Mouse (Mus musculus) neural tube, embryonic 12.5 days (tissue): ENCODE data around the gene Nr4a1. TPM values are rescaled to one million over a fixed set of nuclear protein-coding genes. Genes with fewer than 3 reads are reported as not detected.

ENCODE experiments used
- ATAC-seq: fragments of 200-750 bp; cut with Nextera tagmentation; 2 replicates; pipeline ENCODE4 v1.8.0; 2017; ENCODE audit warnings: low read depth, mild to moderate bottlenecking, moderate TSS enrichment, moderate library complexity; ENCODE audit not compliant: low FRiP score
- H3K27ac ChIP-seq: fragments of 300-500 bp; sonication (generic); 2 replicates; pipeline ENCODE4 v1.5.1; 2016
- H3K27me3 ChIP-seq: fragments of 300-500 bp; sonication (generic); replicated peaks from 2 replicates; pipeline ENCODE4 v1.6.1; 2016; ENCODE audit warnings: mild to moderate bottlenecking
- H3K36me3 ChIP-seq: fragments of 300-500 bp; sonication (generic); 2 replicates; pipeline ENCODE4 v1.6.1; 2016; ENCODE audit warnings: mild to moderate bottlenecking
- H3K4me1 ChIP-seq: fragments of 300-500 bp; sonication (generic); 2 replicates; pipeline ENCODE4 v1.6.1; 2016
- H3K4me2 ChIP-seq: fragments of 300-500 bp; sonication (generic); replicated peaks from 2 replicates; pipeline ENCODE4 v1.6.1; 2016; ENCODE audit warnings: mild to moderate bottlenecking
- H3K4me3 ChIP-seq: fragments of 300-500 bp; sonication (generic); 2 replicates; pipeline ENCODE4 v1.5.1; 2016
- H3K9ac ChIP-seq: fragments of 300-500 bp; sonication (generic); 2 replicates; pipeline ENCODE4 v1.6.1; 2016; ENCODE audit warnings: mild to moderate bottlenecking
- H3K9me3 ChIP-seq: fragments of 300-500 bp; sonication (generic); 2 replicates; pipeline ENCODE4 v1.6.1; 2016; ENCODE audit warnings: mild to moderate bottlenecking
- WGBS: fragments of 180-500 bp; shearing (Covaris S2); methylation state at CpG from one replicate; pipeline ENCODE4 v1.1.7; 2016; 5-methylcytosine and 5-hydroxymethylcytosine counted together
- polyA plus RNA-seq: library from polyadenylated mRNA; unstranded; fragments of >200 nt; fragmentation: Nextera tagmentation; extraction: Ambion mirVana; gene quantifications from 2 replicates; pipeline ENCODE4 v1.2.1, GENCODE M21; 2016

The Nr4a1 gene
- polyA plus RNA-seq, 1 experiment from 2014 or later = 7.5 TPM

DNA sequence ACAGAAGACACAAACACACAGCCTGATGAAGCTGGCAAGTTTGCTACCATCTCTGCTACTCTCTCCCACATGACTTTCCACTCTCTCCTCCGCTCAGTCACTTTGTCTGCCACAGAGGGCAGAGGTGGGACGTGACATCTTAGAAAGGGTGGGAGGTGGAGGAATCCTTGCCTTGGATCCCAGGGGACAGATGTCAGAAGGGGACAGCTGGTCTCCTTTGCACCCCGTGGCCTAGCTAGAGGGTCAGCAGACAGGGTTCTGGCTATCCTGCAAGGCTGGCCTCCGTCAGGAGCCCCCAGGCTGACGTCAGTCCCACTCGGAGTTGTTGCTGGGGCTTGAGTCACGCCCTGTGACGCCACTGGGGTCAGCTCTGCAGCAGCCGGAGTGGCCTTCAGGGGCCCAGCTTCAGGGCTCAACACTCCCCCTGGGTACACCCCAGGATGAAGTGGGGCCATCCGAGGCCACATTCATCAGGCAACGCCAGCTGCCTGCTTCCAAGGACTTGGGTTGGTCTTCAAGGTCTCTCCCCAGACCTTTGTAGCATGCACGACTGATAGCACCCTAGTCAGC lies 25.4 kb downstream of the Nr4a1 start:
- Histone ChIP-seq H3K4me1 (peaks cover 27% of the 10 kb centered on the region), H3K4me2 (no peak overlapping the region), H3K4me3 (no peak overlapping the region), H3K9me3 (no peaks in the 10 kb centered on the region), H3K36me3 (no peaks in the 10 kb centered on the region), H3K27ac (no peak overlapping the region), H3K27me3 (no peaks in the 10 kb centered on the region; the same call in 1 of the 2 replicates), H3K9ac (no peak overlapping the region)
- 67% methylated on average over 12 of the region's 12 CpGs for WGBS
- no peak for ATAC-seq

DNA sequence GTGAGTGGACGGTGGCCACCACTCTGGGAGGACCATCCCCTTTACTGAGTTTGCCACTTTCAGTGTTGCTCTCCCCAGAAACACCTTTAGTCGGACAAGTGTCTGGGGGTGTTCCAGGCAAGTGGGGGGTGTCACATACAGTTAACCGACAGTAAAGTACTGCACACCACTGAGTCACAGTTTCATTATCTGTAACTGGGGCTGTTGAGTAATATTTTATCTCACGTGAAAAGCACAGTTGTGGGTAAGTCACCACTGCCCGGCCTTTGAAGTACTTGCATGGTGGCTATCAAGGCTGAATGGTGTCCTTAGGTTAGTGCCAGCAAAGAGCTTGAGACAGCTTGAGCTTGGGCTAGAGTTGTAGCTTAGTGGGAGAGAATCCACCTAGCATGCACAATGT lies 28.4 kb downstream of the Nr4a1 start:
- no peak overlapping the region for H3K4me3 ChIP-seq
- H3K4me1 ChIP-seq = peaks cover 31% of the 10 kb centered on the region
- no peaks in the 10 kb centered on the region for H3K9me3 ChIP-seq
- no peak for ATAC-seq
- no peak overlapping the region for H3K9ac ChIP-seq
- peaks cover 12% of the 10 kb centered on the region; the same call in 1 of the 2 replicates for H3K36me3 ChIP-seq
- 79% methylated on average over 5 of the region's 5 CpGs for WGBS
- H3K27ac ChIP-seq = no peak overlapping the region
- H3K4me2 ChIP-seq = no peak overlapping the region
- H3K27me3 ChIP-seq = no peaks in the 10 kb centered on the region; the same call in 1 of the 2 replicates

DNA sequence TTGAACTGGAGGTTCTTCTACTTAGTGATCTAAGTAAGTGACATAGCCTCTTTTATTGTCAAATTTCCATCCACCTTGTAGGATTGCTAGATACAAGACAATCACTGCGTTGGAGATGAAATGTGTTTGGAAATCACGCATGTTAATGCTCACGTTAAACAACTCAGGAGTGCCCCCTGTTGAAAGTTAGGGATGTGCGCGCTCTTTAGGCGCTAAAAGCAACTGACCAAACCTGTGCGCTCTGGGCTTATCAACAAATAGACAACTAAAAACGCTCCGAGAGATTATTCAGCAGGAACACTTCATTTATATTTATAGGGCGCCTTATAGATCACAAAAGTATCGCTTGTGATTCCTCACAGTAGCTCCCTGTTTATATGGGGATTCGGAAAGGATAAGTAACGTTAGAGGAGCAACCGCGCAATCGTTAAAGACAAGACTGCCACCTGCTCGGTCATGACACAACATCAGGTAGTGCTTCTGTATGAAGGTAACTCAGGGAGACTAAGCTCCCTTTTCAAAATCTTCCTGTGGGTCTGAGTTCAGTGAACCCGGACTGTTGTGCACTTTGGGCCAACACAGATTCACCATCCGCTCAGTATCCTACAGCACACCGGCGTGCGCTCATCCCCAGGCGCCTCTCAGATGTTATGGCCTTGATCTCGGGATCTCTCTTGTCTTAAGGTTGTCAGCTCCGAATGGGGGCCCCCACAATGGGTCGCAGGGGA lies 29.3 kb downstream of the Nr4a1 start:
- Histone ChIP-seq H3K27me3 (no peaks in the 10 kb centered on the region; the same call in 1 of the 2 replicates), H3K36me3 (peaks cover 21% of the 10 kb centered on the region), H3K9ac (peak overlapping the region; percentile 91), H3K9me3 (no peaks in the 10 kb centered on the region), H3K4me1 (peaks cover 24% of the 10 kb centered on the region), H3K4me3 (peak overlapping the region; percentile 91), H3K27ac (no peak overlapping the region), H3K4me2 (peak overlapping the region; percentile 89)
- 1% methylated on average over 26 of the region's 26 CpGs for WGBS
- 0 out of 2 replicates have a peak, but pooled peaks have one; percentile 23 for ATAC-seq

DNA sequence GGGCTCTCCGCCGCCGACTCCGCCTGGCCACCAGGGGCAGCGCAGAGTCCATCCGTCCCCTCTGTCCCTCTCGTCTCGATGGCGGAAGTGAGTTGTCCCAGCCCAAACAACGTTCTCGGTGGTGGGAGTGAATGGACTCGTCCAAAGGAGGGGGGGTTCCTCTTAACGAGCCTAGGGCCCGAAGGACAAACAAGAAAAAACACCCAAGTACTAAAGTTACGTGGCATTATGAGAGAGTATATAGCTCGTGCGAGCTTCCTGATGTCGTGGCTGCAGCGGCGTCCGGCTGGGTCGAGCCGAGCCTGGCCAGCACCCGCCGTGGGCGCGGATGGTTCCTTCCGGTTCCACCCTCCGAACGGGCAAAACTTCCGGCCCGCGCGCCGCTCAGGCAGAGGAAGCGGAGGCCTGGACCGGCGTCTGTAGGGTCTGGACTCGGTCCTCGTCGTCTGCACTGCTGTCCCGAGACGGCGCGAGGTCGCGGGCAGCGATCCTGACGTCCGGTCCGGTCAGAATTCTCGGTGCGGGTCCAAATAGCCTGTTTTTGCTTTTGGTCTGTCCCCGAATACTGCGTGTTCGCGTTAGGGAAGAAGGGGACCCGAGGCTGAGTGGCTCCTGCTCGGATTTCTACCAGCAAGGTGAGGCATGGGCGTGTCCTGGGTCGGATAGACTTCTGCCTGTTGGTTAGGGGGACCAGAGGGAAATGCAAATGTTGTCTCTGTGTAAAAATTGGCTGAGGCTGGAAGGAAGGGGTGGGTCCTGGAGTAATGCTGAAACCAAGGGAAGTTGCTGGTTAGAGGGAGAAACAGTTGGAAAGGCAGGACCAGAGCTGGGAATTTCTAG lies 30.1 kb downstream of the Nr4a1 start, which contains the start of gene Atg101:
Atg101 (plus strand) TSS at position 362 of the 840 bp plus-strand sequence.
- under 1% methylated on average over 61 of the region's 61 CpGs for WGBS
- H3K9me3 ChIP-seq = no peaks in the 10 kb centered on the region
- no peak within 1 kb of the TSS; the same call in 1 of the 2 replicates for H3K27ac ChIP-seq
- H3K4me1 ChIP-seq = peaks cover 18% of the 10 kb centered on the region
- peak within 1 kb of the TSS; percentile 91 for H3K9ac ChIP-seq
- H3K4me3 ChIP-seq = peak within 1 kb of the TSS; percentile 91
- peak within 1 kb of the TSS; percentile 89 for H3K4me2 ChIP-seq
- H3K27me3 ChIP-seq = no peaks in the 10 kb centered on the region; the same call in 1 of the 2 replicates
- ATAC-seq = peak; percentile 91
- peaks cover 26% of the 10 kb centered on the region for H3K36me3 ChIP-seq

DNA sequence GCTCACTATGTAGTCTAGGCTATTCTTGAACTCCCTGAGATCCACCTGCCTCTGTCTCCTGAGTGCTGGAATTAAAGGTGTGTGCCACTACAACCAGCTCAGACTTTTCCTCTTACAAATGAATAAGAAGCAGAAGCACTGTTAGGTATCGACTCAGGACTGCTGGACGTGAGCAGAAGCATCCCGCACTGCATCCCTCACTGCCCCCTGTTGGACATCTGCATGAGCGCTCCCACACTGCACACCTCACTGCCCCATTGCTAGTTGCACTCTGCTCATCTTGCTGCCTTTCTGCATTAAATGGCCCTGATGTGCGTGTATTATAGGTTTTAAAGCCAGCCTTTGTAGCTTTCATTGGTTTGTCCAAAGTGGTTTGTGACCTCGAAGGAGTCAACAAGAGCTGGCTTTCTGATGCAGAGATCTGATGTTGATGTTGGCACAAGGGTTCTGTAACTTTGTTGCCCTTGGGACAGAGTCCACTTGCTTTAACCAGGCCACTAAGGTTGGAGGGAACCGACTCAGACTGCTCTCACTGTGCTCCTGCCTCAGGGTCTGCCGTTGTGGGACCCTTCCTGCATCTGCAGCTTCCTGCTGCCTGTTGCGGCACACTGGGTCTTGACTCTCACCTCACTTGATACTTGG lies 32.2 kb downstream of the Nr4a1 start:
- no peak overlapping the region for H3K4me3 ChIP-seq
- H3K4me1 ChIP-seq = peaks cover 13% of the 10 kb centered on the region
- no peak overlapping the region for H3K27ac ChIP-seq
- no peaks in the 10 kb centered on the region for H3K9me3 ChIP-seq
- 75% methylated on average over 9 of the region's 9 CpGs for WGBS
- H3K9ac ChIP-seq = no peak overlapping the region
- H3K4me2 ChIP-seq = no peak overlapping the region
- no peaks in the 10 kb centered on the region; the same call in 1 of the 2 replicates for H3K27me3 ChIP-seq
- ATAC-seq = no peak
- H3K36me3 ChIP-seq = peaks cover 46% of the 10 kb centered on the region

DNA sequence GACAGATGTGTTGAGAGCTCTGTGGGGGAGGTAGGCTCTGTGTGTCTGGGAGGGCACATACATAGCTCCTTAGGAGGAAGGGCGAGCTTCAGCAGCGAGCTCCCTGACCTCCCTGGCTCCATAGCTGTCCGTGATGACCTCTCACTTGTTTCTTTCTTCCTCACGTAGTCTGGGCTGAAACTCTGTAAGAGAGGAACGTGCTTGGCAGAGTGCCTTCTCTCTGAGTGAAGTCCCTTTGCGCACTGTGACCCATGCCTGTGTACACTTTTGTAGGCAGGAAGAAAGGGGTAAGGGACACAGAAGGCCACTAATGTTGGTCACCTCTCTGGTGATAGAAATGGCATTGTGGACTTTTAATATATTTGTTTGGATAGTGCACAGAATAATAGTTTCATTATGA lies 33.3 kb downstream of the Nr4a1 start:
- ATAC-seq = no peak
- Histone ChIP-seq H3K36me3 (peaks cover 57% of the 10 kb centered on the region), H3K4me2 (no peak overlapping the region), H3K27ac (no peak overlapping the region), H3K9me3 (no peaks in the 10 kb centered on the region), H3K27me3 (no peaks in the 10 kb centered on the region), H3K4me1 (peaks cover 13% of the 10 kb centered on the region), H3K9ac (no peak overlapping the region), H3K4me3 (no peak overlapping the region)
- WGBS = 92% methylated on average over 6 of the region's 6 CpGs

DNA sequence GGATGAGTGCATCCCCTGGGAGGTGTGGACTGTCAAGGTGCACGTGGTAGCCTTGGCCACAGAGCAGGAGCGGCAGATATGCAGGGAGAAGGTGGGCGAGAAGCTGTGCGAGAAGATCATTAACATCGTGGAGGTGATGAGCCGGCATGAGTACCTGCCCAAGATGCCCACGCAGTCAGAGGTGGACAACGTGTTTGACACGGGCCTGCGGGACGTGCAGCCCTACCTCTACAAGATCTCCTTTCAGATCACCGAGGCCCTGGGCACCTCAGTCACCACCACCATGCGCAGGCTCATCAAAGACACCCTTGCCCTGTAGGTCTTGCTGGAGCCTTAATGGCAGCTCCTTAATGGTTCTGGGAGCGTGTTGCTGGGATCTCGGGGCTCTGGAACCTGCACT lies 36.3 kb downstream of the Nr4a1 start:
- H3K36me3 ChIP-seq = peaks cover 60% of the 10 kb centered on the region
- 97% methylated on average over 15 of the region's 15 CpGs for WGBS
- ATAC-seq = no peak

DNA sequence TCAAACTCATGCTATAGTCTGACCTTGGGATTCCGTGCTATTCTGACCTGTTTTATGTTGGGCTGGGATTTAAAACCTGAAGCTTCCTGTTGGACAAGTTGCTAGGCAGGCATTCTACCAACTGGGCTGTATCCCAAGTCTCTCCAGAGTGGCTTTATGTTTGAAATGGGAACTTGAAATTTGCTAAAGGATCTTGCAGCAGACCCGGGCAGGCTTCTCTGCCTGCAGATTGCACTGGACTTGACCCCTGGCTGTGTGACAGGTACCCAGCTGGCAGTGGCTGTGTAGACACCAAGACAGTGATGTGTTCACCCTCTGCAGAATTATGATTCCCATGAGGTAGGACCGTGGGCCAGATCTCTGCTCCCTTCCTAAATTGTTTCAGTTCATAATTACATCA lies 37.9 kb downstream of the Nr4a1 start:
- H3K4me1 ChIP-seq = no peaks in the 10 kb centered on the region; the same call in 1 of the 2 replicates
- H3K27me3 ChIP-seq = no peaks in the 10 kb centered on the region
- no peaks in the 10 kb centered on the region for H3K9me3 ChIP-seq
- H3K4me2 ChIP-seq = no peak overlapping the region
- H3K9ac ChIP-seq = no peak overlapping the region
- H3K36me3 ChIP-seq = peaks cover 52% of the 10 kb centered on the region
- WGBS = 89% methylated on average over 3 of the region's 3 CpGs
- no peak for ATAC-seq
- no peak overlapping the region for H3K4me3 ChIP-seq
- no peak overlapping the region for H3K27ac ChIP-seq

More for the DNA sequence above, 36.3 kb downstream of the Nr4a1 start:
- Histone ChIP-seq H3K4me1 (peaks cover 3% of the 10 kb centered on the region), H3K9ac (no peak overlapping the region), H3K9me3 (no peaks in the 10 kb centered on the region), H3K4me3 (no peak overlapping the region), H3K27me3 (no peaks in the 10 kb centered on the region), H3K4me2 (no peak overlapping the region), H3K27ac (no peak overlapping the region)

DNA sequence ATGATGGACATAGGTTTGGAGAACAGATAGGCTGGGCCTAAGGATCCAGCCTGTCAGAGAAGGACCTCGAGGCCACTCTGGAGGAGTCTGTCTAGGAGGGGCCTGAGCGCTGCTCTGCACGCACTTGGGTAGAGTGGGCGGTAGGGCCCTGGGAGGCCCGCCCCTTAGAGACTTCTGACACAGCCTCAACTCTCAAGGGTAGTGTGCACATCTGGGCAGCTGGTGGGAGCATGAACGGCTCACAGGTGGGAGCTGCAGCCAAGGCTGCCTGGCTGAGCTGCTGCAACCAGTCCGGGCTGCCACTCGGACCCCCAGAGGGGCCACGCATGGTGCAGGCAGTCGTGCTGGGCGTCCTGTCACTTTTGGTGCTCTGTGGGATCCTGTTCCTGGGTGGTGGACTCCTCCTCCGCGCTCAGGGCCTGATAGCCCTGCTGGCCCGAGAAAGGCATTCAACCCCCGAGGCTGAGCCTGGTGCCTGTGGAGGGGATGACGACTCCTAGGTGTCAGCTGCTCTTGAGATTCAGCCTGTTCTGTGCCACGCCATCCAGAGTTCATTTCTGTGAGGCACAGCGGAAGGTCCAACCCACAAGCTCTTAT lies 39.1 kb downstream of the Nr4a1 start, which contains the start of gene 6030408B16Rik:
6030408B16Rik (plus strand) TSS at position 188 of the 597 bp plus-strand sequence.
- H3K36me3 ChIP-seq = peaks cover 41% of the 10 kb centered on the region
- peak within 1 kb of the TSS; percentile 33; the same call in 1 of the 2 replicates for H3K9ac ChIP-seq

DNA sequence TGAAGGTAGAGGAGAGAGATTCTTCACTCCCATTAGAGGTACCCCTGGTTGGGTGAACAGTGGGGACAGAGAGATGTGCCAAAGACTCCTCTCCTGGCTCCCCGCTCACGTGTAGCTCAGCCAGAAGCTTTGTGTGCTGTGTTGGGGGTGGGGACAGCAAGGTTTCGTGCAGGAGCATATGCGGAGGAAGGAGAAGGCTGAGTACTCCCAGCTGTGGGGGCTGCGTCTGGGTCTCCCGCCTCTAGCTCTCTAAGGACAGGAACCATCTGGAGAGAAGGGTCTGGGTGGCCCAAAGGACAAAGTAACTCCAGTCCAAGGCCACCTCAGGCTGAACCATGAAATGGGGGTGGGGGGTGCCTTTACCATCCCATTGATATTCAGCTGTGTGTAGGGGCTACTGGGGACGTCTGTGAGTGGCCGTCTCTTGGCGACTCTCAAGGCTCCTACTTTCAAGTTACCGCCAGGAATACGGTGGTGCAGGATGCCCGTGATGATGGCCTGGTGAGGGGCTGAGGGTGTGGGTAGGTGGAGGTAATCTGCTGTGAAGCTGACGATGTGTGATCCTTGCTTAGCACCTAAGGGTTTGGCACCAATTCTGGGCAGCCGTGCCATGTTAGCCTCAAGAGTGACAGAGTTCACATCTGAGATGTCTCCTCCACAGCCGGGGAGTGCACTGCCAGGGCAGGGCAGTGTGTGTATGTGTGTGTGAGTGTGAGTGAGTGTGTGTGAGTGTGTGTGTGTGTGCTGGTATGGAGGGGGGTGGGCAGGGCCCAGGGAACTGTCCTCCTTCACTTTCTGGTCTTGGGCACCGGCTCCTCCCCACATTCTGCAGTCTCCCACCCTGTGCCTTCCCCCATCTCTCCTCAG lies 40.2 kb downstream of the Nr4a1 start:
- Histone ChIP-seq H3K9me3 (no peaks in the 10 kb centered on the region), H3K27ac (no peak overlapping the region), H3K27me3 (no peaks in the 10 kb centered on the region), H3K4me2 (no peak overlapping the region), H3K36me3 (peaks cover 33% of the 10 kb centered on the region), H3K4me3 (no peak overlapping the region), H3K9ac (no peak overlapping the region), H3K4me1 (peaks cover 3% of the 10 kb centered on the region)
- WGBS = 63% methylated on average over 16 of the region's 16 CpGs
- ATAC-seq = no peak

More for the DNA sequence above, 39.1 kb downstream of the Nr4a1 start, which contains the start of gene 6030408B16Rik:
- no peak within 1 kb of the TSS for H3K4me3 ChIP-seq
- no peaks in the 10 kb centered on the region for H3K27me3 ChIP-seq
- H3K4me1 ChIP-seq = no peaks in the 10 kb centered on the region; the same call in 1 of the 2 replicates
- ATAC-seq = no peak
- no peaks in the 10 kb centered on the region for H3K9me3 ChIP-seq
- H3K4me2 ChIP-seq = no peak within 1 kb of the TSS
- 61% methylated on average over 18 of the region's 18 CpGs for WGBS
- H3K27ac ChIP-seq = no peak within 1 kb of the TSS
